Mouse (Mus musculus): Measurements from ENCODE around the gene Dpp6. TPM values are rescaled to one million over a fixed set of nuclear protein-coding genes. Genes with fewer than 3 reads are reported as not detected.
A peak's percentile ranks its signal among the peaks of the same experiment; 100 is the strongest.

Gene Dpp6
- polyA plus RNA-seq, 1 experiment from 2014 or later, result 0.31 TPM

GRCm38 (mm10) chr5:27203131-27203530, 386.1 kb downstream of the Dpp6 start:
- H3K4me3 ChIP-seq (replicated peaks), result no peak overlapping the region
- H3K9ac ChIP-seq, result no peak overlapping the region
- no peak overlapping the region for H3K27ac ChIP-seq
- no peaks in the 10 kb centered on the region for H3K9me3 ChIP-seq (replicated peaks)
- H3K27me3 ChIP-seq, result no peaks in the 10 kb centered on the region
- H3K36me3 ChIP-seq, result no peaks in the 10 kb centered on the region
- ATAC-seq (ENCODE audit: low read depth), result no peak
- no peak for DNase-seq
- no peak overlapping the region for H3K4me2 ChIP-seq
- H3K4me1 ChIP-seq (replicated peaks), result no peaks in the 10 kb centered on the region

- Histone ChIP-seq H3K9ac (no peak overlapping the region), H3K27me3 (no peaks in the 10 kb centered on the region), H3K36me3 (no peaks in the 10 kb centered on the region), H3K4me2 (no peak overlapping the region), H3K4me3 (replicated peaks) (no peak overlapping the region), H3K9me3 (replicated peaks) (no peaks in the 10 kb centered on the region), H3K27ac (no peak overlapping the region), H3K4me1 (replicated peaks) (no peaks in the 10 kb centered on the region)
- ATAC-seq (ENCODE audit: low read depth), result no peak
- 65% methylated on average over 3 of the region's 3 CpGs for WGBS (ENCODE audit: insufficient replicate concordance)
- no peak for DNase-seq
Observed at GRCm38 (mm10) chr5:27204721-27205120, 387.7 kb downstream of the Dpp6 start.

- ATAC-seq (ENCODE audit: low read depth) (no peak), DNase-seq (no peak)
- H3K4me1 ChIP-seq (replicated peaks), result no peaks in the 10 kb centered on the region
- H3K36me3 ChIP-seq, result no peaks in the 10 kb centered on the region
- H3K27ac ChIP-seq, result no peak overlapping the region
- no peaks in the 10 kb centered on the region for H3K27me3 ChIP-seq
- H3K4me2 ChIP-seq, result no peak overlapping the region
- H3K4me3 ChIP-seq (replicated peaks), result no peak overlapping the region
- WGBS (ENCODE audit: insufficient replicate concordance), result 44% methylated on average over 2 of the region's 2 CpGs
- no peak overlapping the region for H3K9ac ChIP-seq
- no peaks in the 10 kb centered on the region for H3K9me3 ChIP-seq (replicated peaks)
Observed at GRCm38 (mm10) chr5:27205754-27206153, 388.8 kb downstream of the Dpp6 start.

- H3K9ac ChIP-seq, result no peak overlapping the region
- no peaks in the 10 kb centered on the region for H3K36me3 ChIP-seq
- no peaks in the 10 kb centered on the region for H3K9me3 ChIP-seq (replicated peaks)
- WGBS (ENCODE audit: insufficient replicate concordance), result 23% methylated on average over 7 of the region's 7 CpGs
- no peak overlapping the region for H3K27ac ChIP-seq
- DNase-seq, result peak; percentile 7
- H3K4me2 ChIP-seq, result no peak overlapping the region
- no peak overlapping the region for H3K4me3 ChIP-seq (replicated peaks)
- peak; percentile 65 for ATAC-seq (ENCODE audit: low read depth)
- no peaks in the 10 kb centered on the region for H3K27me3 ChIP-seq
- H3K4me1 ChIP-seq (replicated peaks), result no peaks in the 10 kb centered on the region
Observed at GRCm38 (mm10) chr5:27206213-27206612, 389.2 kb downstream of the Dpp6 start.

GRCm38 (mm10) chr5:27220116-27220515, 403.1 kb downstream of the Dpp6 start:
- Histone ChIP-seq H3K36me3 (no peaks in the 10 kb centered on the region), H3K4me1 (replicated peaks) (no peaks in the 10 kb centered on the region), H3K27ac (no peak overlapping the region), H3K9me3 (replicated peaks) (no peaks in the 10 kb centered on the region), H3K9ac (no peak overlapping the region), H3K4me2 (no peak overlapping the region), H3K4me3 (replicated peaks) (no peak overlapping the region), H3K27me3 (no peaks in the 10 kb centered on the region)
- DNase-seq (no peak), ATAC-seq (ENCODE audit: low read depth) (no peak)
- 48% methylated on average over 2 of the region's 2 CpGs for WGBS (ENCODE audit: insufficient replicate concordance)

- H3K9ac ChIP-seq, result no peak overlapping the region
- H3K9me3 ChIP-seq (replicated peaks), result no peaks in the 10 kb centered on the region
- ATAC-seq (ENCODE audit: low read depth), result no peak
- H3K4me3 ChIP-seq (replicated peaks), result no peak overlapping the region
- H3K4me2 ChIP-seq, result no peak overlapping the region
- no peaks in the 10 kb centered on the region for H3K4me1 ChIP-seq (replicated peaks)
- H3K27me3 ChIP-seq, result no peaks in the 10 kb centered on the region
- no peak for DNase-seq
- WGBS (ENCODE audit: insufficient replicate concordance), result 72% methylated on average over 3 of the region's 3 CpGs
- H3K36me3 ChIP-seq, result no peaks in the 10 kb centered on the region
- H3K27ac ChIP-seq, result no peak overlapping the region
Observed at GRCm38 (mm10) chr5:27242078-27242477, 425.1 kb downstream of the Dpp6 start.

GRCm38 (mm10) chr5:27243226-27243625, 426.2 kb downstream of the Dpp6 start:
- DNase-seq, result no peak
- Histone ChIP-seq H3K27ac (no peak overlapping the region), H3K4me2 (no peak overlapping the region), H3K9ac (no peak overlapping the region), H3K4me3 (replicated peaks) (no peak overlapping the region), H3K9me3 (replicated peaks) (no peaks in the 10 kb centered on the region), H3K36me3 (no peaks in the 10 kb centered on the region), H3K27me3 (no peaks in the 10 kb centered on the region), H3K4me1 (replicated peaks) (no peaks in the 10 kb centered on the region)
- 84% methylated on average over 1 of the region's 1 CpGs for WGBS (ENCODE audit: insufficient replicate concordance)
- ATAC-seq (ENCODE audit: low read depth), result no peak

GRCm38 (mm10) chr5:27247793-27248192, 430.8 kb downstream of the Dpp6 start:
- no peaks in the 10 kb centered on the region for H3K4me1 ChIP-seq (replicated peaks)
- H3K4me3 ChIP-seq (replicated peaks), result no peak overlapping the region
- ATAC-seq (ENCODE audit: low read depth), result no peak

GRCm38 (mm10) chr5:27248685-27249084, 431.7 kb downstream of the Dpp6 start:
- no peak for DNase-seq
- H3K4me1 ChIP-seq (replicated peaks), result no peaks in the 10 kb centered on the region
- H3K36me3 ChIP-seq, result no peaks in the 10 kb centered on the region
- ATAC-seq (ENCODE audit: low read depth), result no peak
- 18% methylated on average over 2 of the region's 2 CpGs for WGBS (ENCODE audit: insufficient replicate concordance)
- no peaks in the 10 kb centered on the region for H3K9me3 ChIP-seq (replicated peaks)
- H3K4me3 ChIP-seq (replicated peaks), result no peak overlapping the region
- no peaks in the 10 kb centered on the region for H3K27me3 ChIP-seq
- H3K27ac ChIP-seq, result no peak overlapping the region
- no peak overlapping the region for H3K4me2 ChIP-seq
- no peak overlapping the region for H3K9ac ChIP-seq

More at GRCm38 (mm10) chr5:27247793-27248192, 430.8 kb downstream of the Dpp6 start:
- Histone ChIP-seq H3K9me3 (replicated peaks) (no peaks in the 10 kb centered on the region), H3K4me2 (no peak overlapping the region), H3K27ac (no peak overlapping the region), H3K27me3 (no peaks in the 10 kb centered on the region), H3K9ac (no peak overlapping the region), H3K36me3 (no peaks in the 10 kb centered on the region)
- no peak for DNase-seq
- WGBS (ENCODE audit: insufficient replicate concordance), result 54% methylated on average over 3 of the region's 3 CpGs

- no peak overlapping the region for H3K4me2 ChIP-seq
- H3K9ac ChIP-seq, result no peak overlapping the region
- WGBS (ENCODE audit: insufficient replicate concordance), result 51% methylated on average over 4 of the region's 4 CpGs
- H3K36me3 ChIP-seq, result no peaks in the 10 kb centered on the region
- H3K4me3 ChIP-seq (replicated peaks), result no peak overlapping the region
- no peak overlapping the region for H3K27ac ChIP-seq
- ATAC-seq (ENCODE audit: low read depth), result no peak
- H3K27me3 ChIP-seq, result no peaks in the 10 kb centered on the region
- H3K9me3 ChIP-seq (replicated peaks), result no peaks in the 10 kb centered on the region
- DNase-seq, result no peak
- H3K4me1 ChIP-seq (replicated peaks), result no peaks in the 10 kb centered on the region
Observed at GRCm38 (mm10) chr5:27249951-27250350, 432.9 kb downstream of the Dpp6 start.

GRCm38 (mm10) chr5:27250906-27251305, 433.9 kb downstream of the Dpp6 start:
- H3K9ac ChIP-seq, result no peak overlapping the region
- H3K27ac ChIP-seq, result no peak overlapping the region
- H3K4me1 ChIP-seq (replicated peaks), result no peaks in the 10 kb centered on the region
- no peaks in the 10 kb centered on the region for H3K27me3 ChIP-seq
- H3K4me2 ChIP-seq, result no peak overlapping the region
- DNase-seq, result no peak
- no peaks in the 10 kb centered on the region for H3K36me3 ChIP-seq
- H3K9me3 ChIP-seq (replicated peaks), result no peaks in the 10 kb centered on the region
- ATAC-seq (ENCODE audit: low read depth), result no peak
- 72% methylated on average over 3 of the region's 3 CpGs for WGBS (ENCODE audit: insufficient replicate concordance)
- no peak overlapping the region for H3K4me3 ChIP-seq (replicated peaks)

- no peak overlapping the region for H3K9ac ChIP-seq
- no peaks in the 10 kb centered on the region for H3K4me1 ChIP-seq (replicated peaks)
- no peaks in the 10 kb centered on the region for H3K27me3 ChIP-seq
- DNase-seq (no peak), ATAC-seq (ENCODE audit: low read depth) (no peak)
- no peaks in the 10 kb centered on the region for H3K36me3 ChIP-seq
- no peaks in the 10 kb centered on the region for H3K9me3 ChIP-seq (replicated peaks)
- no peak overlapping the region for H3K4me3 ChIP-seq (replicated peaks)
- no peak overlapping the region for H3K27ac ChIP-seq
- H3K4me2 ChIP-seq, result no peak overlapping the region
Observed at GRCm38 (mm10) chr5:27251361-27251760, 434.4 kb downstream of the Dpp6 start.

GRCm38 (mm10) chr5:27255247-27255646, 438.2 kb downstream of the Dpp6 start:
- ATAC-seq (ENCODE audit: low read depth), result no peak
- H3K9ac ChIP-seq, result no peak overlapping the region
- no peak overlapping the region for H3K27ac ChIP-seq
- no peaks in the 10 kb centered on the region for H3K4me1 ChIP-seq (replicated peaks)
- H3K36me3 ChIP-seq, result no peaks in the 10 kb centered on the region
- no peak overlapping the region for H3K4me3 ChIP-seq (replicated peaks)
- no peak for DNase-seq
- H3K4me2 ChIP-seq, result no peak overlapping the region
- WGBS (ENCODE audit: insufficient replicate concordance), result 74% methylated on average over 2 of the region's 2 CpGs
- H3K9me3 ChIP-seq (replicated peaks), result no peaks in the 10 kb centered on the region
- no peaks in the 10 kb centered on the region for H3K27me3 ChIP-seq
